Mouse (Mus musculus): ENCODE results near the gene Arhgap9.
A peak's percentile ranks its signal among the peaks of the same experiment; 100 is the strongest.

GRCm38 (mm10) chr10:127350594-127351284 is 29.0 kb downstream of the Arhgap9 start:
- TF ChIP-seq POLR2A (IDR thresholded peaks at IDR 0.05; ENCODE audit: extremely low read depth, insufficient read depth, low read length) (peak; percentile 79), CTCF (IDR thresholded peaks at IDR 0.05; ENCODE audit: low read depth, low read length) (peak; percentile 92)

Measured in liver, adult 2 months (tissue).